Mouse (Mus musculus) liver, embryonic 13.5 days (tissue): ENCODE data around the gene Gpr152. TPM values are rescaled to one million over a fixed set of nuclear protein-coding genes. Genes with fewer than 3 reads are reported as not detected.

Source experiments
- ATAC-seq: fragments of 200-750 bp; cut with Nextera tagmentation; 2 replicates; pipeline ENCODE4 v1.8.0; 2017; ENCODE audit warnings: low read depth, mild to moderate bottlenecking, moderate number of reproducible peaks, moderate library complexity
- DNase-seq: peaks from one replicate; pipeline ENCODE4 v3.0.0; 2022
- H3K27ac ChIP-seq: fragments of 300-500 bp; sonication (generic); 2 replicates; pipeline ENCODE4 v1.5.1; 2015; ENCODE audit warnings: moderate library complexity, mild to moderate bottlenecking, inconsistent platforms
- H3K27me3 ChIP-seq: fragments of 300-500 bp; sonication (generic); 2 replicates; pipeline ENCODE4 v1.6.1; 2015; ENCODE audit warnings: mild to moderate bottlenecking, inconsistent platforms
- H3K36me3 ChIP-seq: fragments of 300-500 bp; sonication (generic); 2 replicates; pipeline ENCODE4 v1.6.1; 2015; ENCODE audit warnings: mild to moderate bottlenecking, inconsistent platforms
- H3K4me1 ChIP-seq: fragments of 300-500 bp; sonication (generic); replicated peaks from 2 replicates; pipeline ENCODE4 v1.6.1; 2015; ENCODE audit warnings: inconsistent platforms
- H3K4me2 ChIP-seq: fragments of 300-500 bp; sonication (generic); 2 replicates; pipeline ENCODE4 v1.6.1; 2015; ENCODE audit warnings: inconsistent platforms, mild to moderate bottlenecking, moderate library complexity
- H3K4me3 ChIP-seq: fragments of 300-500 bp; sonication (generic); replicated peaks from 2 replicates; pipeline ENCODE4 v1.5.1; 2015; ENCODE audit warnings: mild to moderate bottlenecking, inconsistent platforms
- H3K9ac ChIP-seq: fragments of 300-500 bp; sonication (generic); 2 replicates; pipeline ENCODE4 v1.6.1; 2015; ENCODE audit warnings: mild to moderate bottlenecking, inconsistent platforms
- H3K9me3 ChIP-seq: fragments of 300-500 bp; sonication (generic); replicated peaks from 2 replicates; pipeline ENCODE4 v1.6.1; 2016; ENCODE audit warnings: inconsistent platforms
- WGBS: fragments of 180-500 bp; shearing (Covaris S2); methylation state at CpG from one replicate; pipeline ENCODE4 v1.1.7; 2015; ENCODE audit not compliant: insufficient replicate concordance; 5-methylcytosine and 5-hydroxymethylcytosine counted together
- polyA plus RNA-seq: library from polyadenylated mRNA; unstranded; fragments of >200 nt; fragmentation: Nextera tagmentation; extraction: Ambion mirVana; gene quantifications from 2 replicates; pipeline ENCODE4 v1.2.1, GENCODE M21; 2015

Gpr152 gene
- polyA plus RNA-seq, 1 experiment from 2014 or later, result not detected

- H3K9me3 ChIP-seq, result no peaks in the 10 kb centered on the region
- no peak overlapping the region for H3K9ac ChIP-seq
- peaks cover 77% of the 10 kb centered on the region for H3K4me1 ChIP-seq
- no peak overlapping the region for H3K27ac ChIP-seq
- no peak overlapping the region for H3K4me3 ChIP-seq
- H3K4me2 ChIP-seq, result no peak overlapping the region
- WGBS, result 75% methylated on average over 5 of the region's 5 CpGs
- peaks cover 55% of the 10 kb centered on the region for H3K36me3 ChIP-seq
- ATAC-seq, result no peak
- no peaks in the 10 kb centered on the region for H3K27me3 ChIP-seq
- no peak for DNase-seq
Measured at GRCm38 (mm10) chr19:4151898-4152297, 12.3 kb downstream of the Gpr152 start.

- Histone ChIP-seq H3K4me1 (peaks cover 72% of the 10 kb centered on the region), H3K36me3 (peaks cover 62% of the 10 kb centered on the region), H3K27ac (no peak overlapping the region), H3K27me3 (no peaks in the 10 kb centered on the region), H3K4me2 (no peak overlapping the region), H3K4me3 (no peak overlapping the region), H3K9me3 (no peaks in the 10 kb centered on the region), H3K9ac (no peak overlapping the region)
- WGBS, result 79% methylated on average over 8 of the region's 8 CpGs
- DNase-seq (no peak), ATAC-seq (no peak)
Measured at GRCm38 (mm10) chr19:4152445-4153231, 13.1 kb downstream of the Gpr152 start.

- WGBS, result 78% methylated on average over 11 of the region's 11 CpGs
- no peaks in the 10 kb centered on the region for H3K27me3 ChIP-seq
- peak within 1 kb of the TSS; percentile 41; the same call in 1 of the 2 replicates for H3K4me2 ChIP-seq
- H3K9me3 ChIP-seq, result no peaks in the 10 kb centered on the region
- ATAC-seq, result no peak
- peak within 1 kb of the TSS; percentile 51 for H3K9ac ChIP-seq
- peaks cover 68% of the 10 kb centered on the region for H3K36me3 ChIP-seq
- peak within 1 kb of the TSS; percentile 55; the same call in 1 of the 2 replicates for H3K27ac ChIP-seq
- H3K4me3 ChIP-seq, result peak within 1 kb of the TSS; percentile 33; the same call in 1 of the 2 replicates
- DNase-seq, result no peak
- peaks cover 66% of the 10 kb centered on the region for H3K4me1 ChIP-seq
Measured at GRCm38 (mm10) chr19:4153232-4153654, 13.7 kb downstream of the Gpr152 start, which contains the start of gene Ptprcap. Gene Ptprcap, plus strand, starts transcription at chr19:4153604.

GRCm38 (mm10) chr19:4154437-4155222 is 15.0 kb downstream of the Gpr152 start:
- WGBS, result 25% methylated on average over 13 of the region's 13 CpGs
- ATAC-seq, result peak; percentile 22; the same call in 1 of the 2 replicates
- H3K27ac ChIP-seq, result peak overlapping the region; percentile 55
- H3K36me3 ChIP-seq, result peaks cover 82% of the 10 kb centered on the region
- no peak for DNase-seq
- H3K9me3 ChIP-seq, result no peaks in the 10 kb centered on the region
- H3K9ac ChIP-seq, result peak overlapping the region; percentile 51
- no peaks in the 10 kb centered on the region for H3K27me3 ChIP-seq
- H3K4me2 ChIP-seq, result peak overlapping the region; percentile 41
- peaks cover 54% of the 10 kb centered on the region for H3K4me1 ChIP-seq
- H3K4me3 ChIP-seq, result peak overlapping the region; percentile 33

GRCm38 (mm10) chr19:4155223-4156072 is 15.9 kb downstream of the Gpr152 start:
- H3K9me3 ChIP-seq, result no peaks in the 10 kb centered on the region
- H3K9ac ChIP-seq, result peak overlapping the region; percentile 51
- peak overlapping the region; percentile 33 for H3K4me3 ChIP-seq
- peak overlapping the region; percentile 41 for H3K4me2 ChIP-seq
- peaks cover 80% of the 10 kb centered on the region for H3K36me3 ChIP-seq
- H3K27me3 ChIP-seq, result no peaks in the 10 kb centered on the region
- peaks cover 47% of the 10 kb centered on the region for H3K4me1 ChIP-seq
- DNase-seq (no peak), ATAC-seq (no peak)
- H3K27ac ChIP-seq, result peak overlapping the region; percentile 55; the same call in 1 of the 2 replicates
- 51% methylated on average over 6 of the region's 6 CpGs for WGBS

- Histone ChIP-seq H3K4me2 (0 out of 2 replicates have a peak overlapping the region, but pooled peaks have one; percentile 41), H3K4me1 (peaks cover 43% of the 10 kb centered on the region), H3K9ac (no peak overlapping the region), H3K36me3 (peaks cover 80% of the 10 kb centered on the region), H3K9me3 (no peaks in the 10 kb centered on the region), H3K27me3 (no peaks in the 10 kb centered on the region), H3K27ac (0 out of 2 replicates have a peak overlapping the region, but pooled peaks have one; percentile 55), H3K4me3 (no peak overlapping the region)
- ATAC-seq, result no peak
- 71% methylated on average over 20 of the region's 20 CpGs for WGBS
- DNase-seq, result no peak
Measured at GRCm38 (mm10) chr19:4156073-4156579, 16.5 kb downstream of the Gpr152 start.

GRCm38 (mm10) chr19:4156771-4157170 is 17.2 kb downstream of the Gpr152 start:
- DNase-seq (no peak), ATAC-seq (no peak)
- no peaks in the 10 kb centered on the region for H3K27me3 ChIP-seq
- H3K27ac ChIP-seq, result no peak overlapping the region
- H3K9ac ChIP-seq, result no peak overlapping the region
- WGBS, result 86% methylated on average over 12 of the region's 12 CpGs
- H3K4me2 ChIP-seq, result no peak overlapping the region
- peaks cover 47% of the 10 kb centered on the region for H3K4me1 ChIP-seq
- peaks cover 82% of the 10 kb centered on the region for H3K36me3 ChIP-seq
- H3K9me3 ChIP-seq, result no peaks in the 10 kb centered on the region
- H3K4me3 ChIP-seq, result no peak overlapping the region

- H3K9me3 ChIP-seq, result no peaks in the 10 kb centered on the region
- no peak overlapping the region for H3K27ac ChIP-seq
- no peaks in the 10 kb centered on the region for H3K27me3 ChIP-seq
- H3K4me1 ChIP-seq, result peaks cover 51% of the 10 kb centered on the region
- ATAC-seq (no peak), DNase-seq (no peak)
- no peak overlapping the region for H3K4me3 ChIP-seq
- peaks cover 62% of the 10 kb centered on the region for H3K36me3 ChIP-seq
- H3K4me2 ChIP-seq, result no peak overlapping the region
- H3K9ac ChIP-seq, result no peak overlapping the region
- 89% methylated on average over 8 of the region's 8 CpGs for whole genome bisulfite sequencing
Measured at GRCm38 (mm10) chr19:4159049-4159448, 19.5 kb downstream of the Gpr152 start.

- peaks cover 37% of the 10 kb centered on the region for H3K36me3 ChIP-seq
- peaks cover 53% of the 10 kb centered on the region for H3K4me1 ChIP-seq
- ATAC-seq (peak; percentile 77), DNase-seq (peak; percentile 91)
- H3K4me3 ChIP-seq, result peak within 1 kb of the TSS; percentile 75
- H3K27ac ChIP-seq, result peak within 1 kb of the TSS; percentile 76
- H3K27me3 ChIP-seq, result no peaks in the 10 kb centered on the region
- no peaks in the 10 kb centered on the region for H3K9me3 ChIP-seq
- peak within 1 kb of the TSS; percentile 82 for H3K9ac ChIP-seq
- 6% methylated on average over 42 of the region's 42 CpGs for WGBS
- H3K4me2 ChIP-seq, result peak within 1 kb of the TSS; percentile 81
Measured at GRCm38 (mm10) chr19:4162646-4163542, 23.3 kb downstream of the Gpr152 start, which contains the start of gene Rps6kb2. Gene Rps6kb2, minus strand, starts transcription at chr19:4163354.

GRCm38 (mm10) chr19:4163543-4163887 is 23.9 kb downstream of the Gpr152 start:
- DNase-seq, result no peak
- Histone ChIP-seq H3K4me1 (peaks cover 53% of the 10 kb centered on the region), H3K27ac (peak overlapping the region; percentile 76), H3K27me3 (no peaks in the 10 kb centered on the region), H3K36me3 (peaks cover 31% of the 10 kb centered on the region), H3K4me2 (peak overlapping the region; percentile 81), H3K4me3 (peak overlapping the region; percentile 75), H3K9me3 (no peaks in the 10 kb centered on the region), H3K9ac (peak overlapping the region; percentile 82)
- WGBS, result 33% methylated on average over 4 of the region's 4 CpGs
- peak; percentile 9; the same call in 1 of the 2 replicates for ATAC-seq
